Mouse (Mus musculus) kidney, adult 8-10 months (tissue): ENCODE measurements at regions not wholly inside any gene's neighbourhood (a gene's known extent, or its start where the extent isn't known, plus 50 kb on each side); places are given as distances from the start of the nearest gene placed in this dataset.

ENCODE experiments used
- DNase-seq, 2 experiments: peaks; one replicate each; pipeline ENCODE4 v3.0.0; 2022

DNA sequence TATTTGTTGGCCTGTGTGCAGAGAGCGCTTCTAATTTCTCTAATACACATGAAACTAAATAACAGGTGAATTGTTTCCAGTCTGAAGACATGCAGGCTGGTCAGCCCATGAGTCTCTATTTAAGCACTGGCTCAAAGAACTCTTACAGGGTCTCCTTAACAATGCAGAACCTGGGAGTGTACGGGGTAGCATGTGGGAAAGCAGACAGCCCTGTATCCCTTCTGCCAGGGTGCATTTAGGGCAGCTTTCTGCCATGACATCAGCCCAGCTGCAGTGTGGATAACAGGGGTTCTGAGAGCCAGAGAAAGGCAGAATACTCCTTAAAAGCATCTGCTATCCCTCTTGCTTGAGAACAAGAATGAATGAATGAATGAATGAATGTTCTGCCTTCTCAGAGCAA, 164.7 kb downstream of the Grb14 start:
- DNase-seq = no peak

GRCm38 (mm10) chr2:64853918-64854317, 170.9 kb downstream of the Grb14 start:
- peak; percentile 47 to 85 for DNase-seq

DNA sequence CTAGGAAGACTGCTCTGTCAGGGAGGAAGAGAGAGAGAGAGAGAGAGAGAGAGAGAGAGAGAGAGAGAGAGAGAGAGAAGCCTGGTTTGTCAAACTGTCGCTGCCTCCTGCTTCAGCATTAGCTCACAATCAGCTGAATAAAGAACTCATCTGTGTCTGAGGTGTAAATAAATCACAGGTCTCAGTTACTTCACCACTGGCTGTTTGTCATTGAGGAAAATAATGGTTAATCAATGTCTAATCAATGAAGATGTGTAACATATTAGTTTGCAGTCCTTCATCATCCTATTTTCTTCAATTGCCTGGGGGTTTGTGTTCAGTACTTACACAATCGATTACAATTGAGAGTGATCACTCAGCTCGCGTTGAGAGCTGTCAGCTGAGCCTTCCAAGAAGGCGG, 171.9 kb downstream of the Grb14 start:
- no peak for DNase-seq

DNA sequence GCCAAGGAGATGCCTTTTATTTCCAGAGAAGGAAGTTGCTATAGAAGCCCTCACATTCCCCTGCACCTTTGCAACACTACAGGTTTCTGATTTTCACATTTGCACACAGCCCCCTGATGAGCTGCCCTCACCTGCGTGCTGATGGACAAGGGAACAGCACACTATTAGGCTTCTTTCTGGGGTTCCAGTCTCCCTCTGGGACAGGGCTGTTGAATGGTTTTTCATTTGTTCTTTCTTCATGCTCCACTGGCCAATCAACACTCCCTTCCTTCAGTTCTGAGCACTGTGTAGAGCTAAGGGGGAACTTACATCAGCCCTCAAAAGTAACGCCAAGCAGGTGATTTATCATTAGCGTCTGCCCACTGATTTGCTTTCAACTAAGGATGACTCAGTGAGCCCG, 173.7 kb downstream of the Grb14 start:
- DNase-seq = no peak

- no peak for DNase-seq
Measured at GRCm38 (mm10) chr2:64850656-64851055, 174.1 kb downstream of the Grb14 start.

GRCm38 (mm10) chr2:64824494-64824893, 200.3 kb downstream of the Grb14 start:
- no peak for DNase-seq

GRCm38 (mm10) chr2:64823905-64824304, 200.9 kb downstream of the Grb14 start:
- peak in 1 of 2 experiments; percentile 3 for DNase-seq

- DNase-seq = no peak
Measured at GRCm38 (mm10) chr2:64823074-64823473, 201.7 kb downstream of the Grb14 start.

- DNase-seq = no peak
Measured at GRCm38 (mm10) chr2:64818159-64818558, 206.6 kb downstream of the Grb14 start.
